Mouse (Mus musculus): ENCODE results near the gene Krt82. TPM values are rescaled to one million over a fixed set of nuclear protein-coding genes. Genes with fewer than 3 reads are reported as not detected.

Gene Krt82
- not detected in 2 replicates for polyA plus RNA-seq (2014; fragmentation: Nextera tagmentation; extraction: Ambion mirVana)

DNA sequence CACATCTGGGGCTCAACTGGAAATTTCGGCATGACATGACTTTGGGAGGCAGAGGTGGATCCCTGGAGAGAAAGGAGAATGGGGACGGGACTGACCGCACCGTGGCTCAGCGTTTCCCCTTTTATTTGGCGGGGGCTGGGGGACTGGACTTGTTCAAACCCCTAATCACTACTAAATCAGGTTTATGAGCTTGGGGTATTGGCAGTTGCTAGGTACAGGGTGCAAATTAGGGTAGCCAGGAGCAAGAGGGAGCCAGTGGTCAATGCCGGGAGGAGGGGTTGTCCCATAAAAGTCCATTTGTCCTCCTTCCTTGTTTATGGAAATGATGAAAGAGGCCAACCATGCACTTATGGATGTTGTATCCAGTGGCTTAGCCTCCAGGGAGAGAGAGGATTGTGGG lies at the start of gene Krt82:
Krt82 (minus strand) TSS at position 101 of the 400 bp plus-strand sequence.
- ATAC-seq (ENCODE audit: low FRiP score, low TSS enrichment) = no peak
- WGBS = 84% methylated on average over 7 of the region's 7 CpGs
- H3K4me1 ChIP-seq (ENCODE audit: control insufficient read depth, insufficient read depth, low read length) = no peaks in the 10 kb centered on the region; the same call in 1 of the 2 replicates
- DNase-seq = no peak
- no peak within 1 kb of the TSS for H3K4me3 ChIP-seq (replicated peaks; ENCODE audit: low read depth, low read length)
- no peak within 1 kb of the TSS for H3K4me2 ChIP-seq (ENCODE audit: low read length)
- H3K27me3 ChIP-seq (ENCODE audit: control insufficient read depth, insufficient read depth, low read length) = no peaks in the 10 kb centered on the region; the same call in 1 of the 2 replicates
- H3K27ac ChIP-seq (replicated peaks; ENCODE audit: low read depth, low read length) = no peak within 1 kb of the TSS
- no peaks in the 10 kb centered on the region for H3K9me3 ChIP-seq (ENCODE audit: control insufficient read depth, low read length)
- H3K36me3 ChIP-seq (ENCODE audit: control insufficient read depth, insufficient read depth, low read length) = no peaks in the 10 kb centered on the region
- H3K9ac ChIP-seq (replicated peaks; ENCODE audit: low read length) = no peak within 1 kb of the TSS

GRCm38 (mm10) chr15:101599123-101599522 lies 48.7 kb upstream of the Krt82 start:
- DNase-seq = no peak
- Histone ChIP-seq H3K9ac (replicated peaks; ENCODE audit: low read length) (no peak overlapping the region), H3K4me2 (ENCODE audit: low read length) (no peak overlapping the region), H3K4me1 (ENCODE audit: control insufficient read depth, insufficient read depth, low read length) (no peaks in the 10 kb centered on the region), H3K4me3 (replicated peaks; ENCODE audit: low read depth, low read length) (no peak overlapping the region), H3K27me3 (ENCODE audit: control insufficient read depth, insufficient read depth, low read length) (no peaks in the 10 kb centered on the region), H3K27ac (replicated peaks; ENCODE audit: low read depth, low read length) (no peak overlapping the region), H3K36me3 (ENCODE audit: control insufficient read depth, insufficient read depth, low read length) (no peaks in the 10 kb centered on the region), H3K9me3 (ENCODE audit: control insufficient read depth, low read length) (no peaks in the 10 kb centered on the region)
- 60% methylated on average over 6 of the region's 6 CpGs for WGBS
- no peak for ATAC-seq (ENCODE audit: low FRiP score, low TSS enrichment)

- Histone ChIP-seq H3K9ac (replicated peaks; ENCODE audit: low read length) (no peak overlapping the region), H3K4me1 (ENCODE audit: control insufficient read depth, insufficient read depth, low read length) (no peaks in the 10 kb centered on the region), H3K36me3 (ENCODE audit: control insufficient read depth, insufficient read depth, low read length) (no peaks in the 10 kb centered on the region), H3K4me3 (replicated peaks; ENCODE audit: low read depth, low read length) (no peak overlapping the region), H3K27me3 (ENCODE audit: control insufficient read depth, insufficient read depth, low read length) (no peaks in the 10 kb centered on the region), H3K4me2 (ENCODE audit: low read length) (no peak overlapping the region), H3K9me3 (ENCODE audit: control insufficient read depth, low read length) (no peaks in the 10 kb centered on the region), H3K27ac (replicated peaks; ENCODE audit: low read depth, low read length) (no peak overlapping the region)
- DNase-seq (no peak), ATAC-seq (ENCODE audit: low FRiP score, low TSS enrichment) (no peak)
- WGBS = 80% methylated on average over 10 of the region's 10 CpGs
Observed at GRCm38 (mm10) chr15:101588216-101588615, 37.7 kb upstream of the Krt82 start.

DNA sequence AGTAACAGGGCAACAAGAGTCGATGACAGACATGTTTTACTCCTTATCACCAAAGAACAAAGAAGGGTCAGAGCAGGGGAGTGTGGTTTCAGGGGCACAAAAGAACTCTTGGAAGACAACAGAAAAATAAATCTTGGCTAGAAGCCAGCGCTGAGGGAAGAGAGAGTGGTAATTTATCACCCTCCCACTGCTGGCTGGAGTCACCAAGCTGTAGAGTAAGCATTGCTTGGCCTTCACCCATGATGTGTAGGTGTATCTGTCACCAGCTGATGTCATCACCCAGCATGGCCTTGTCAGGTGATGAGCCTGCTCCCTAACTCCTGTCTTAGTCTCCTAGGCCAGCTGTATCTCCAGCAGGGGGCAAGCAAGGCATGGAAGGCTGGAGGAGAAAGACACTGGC lies 34.0 kb upstream of the Krt82 start:
- H3K4me3 ChIP-seq (replicated peaks; ENCODE audit: low read depth, low read length) = no peak overlapping the region
- H3K27me3 ChIP-seq (ENCODE audit: control insufficient read depth, insufficient read depth, low read length) = no peaks in the 10 kb centered on the region
- no peak overlapping the region for H3K27ac ChIP-seq (replicated peaks; ENCODE audit: low read depth, low read length)
- no peak overlapping the region for H3K9ac ChIP-seq (replicated peaks; ENCODE audit: low read length)
- no peak for ATAC-seq (ENCODE audit: low FRiP score, low TSS enrichment)
- 69% methylated on average over 2 of the region's 2 CpGs for WGBS
- no peaks in the 10 kb centered on the region for H3K4me1 ChIP-seq (ENCODE audit: control insufficient read depth, insufficient read depth, low read length)
- H3K36me3 ChIP-seq (ENCODE audit: control insufficient read depth, insufficient read depth, low read length) = no peaks in the 10 kb centered on the region
- no peaks in the 10 kb centered on the region for H3K9me3 ChIP-seq (ENCODE audit: control insufficient read depth, low read length)
- DNase-seq = no peak
- H3K4me2 ChIP-seq (ENCODE audit: low read length) = no peak overlapping the region

DNA sequence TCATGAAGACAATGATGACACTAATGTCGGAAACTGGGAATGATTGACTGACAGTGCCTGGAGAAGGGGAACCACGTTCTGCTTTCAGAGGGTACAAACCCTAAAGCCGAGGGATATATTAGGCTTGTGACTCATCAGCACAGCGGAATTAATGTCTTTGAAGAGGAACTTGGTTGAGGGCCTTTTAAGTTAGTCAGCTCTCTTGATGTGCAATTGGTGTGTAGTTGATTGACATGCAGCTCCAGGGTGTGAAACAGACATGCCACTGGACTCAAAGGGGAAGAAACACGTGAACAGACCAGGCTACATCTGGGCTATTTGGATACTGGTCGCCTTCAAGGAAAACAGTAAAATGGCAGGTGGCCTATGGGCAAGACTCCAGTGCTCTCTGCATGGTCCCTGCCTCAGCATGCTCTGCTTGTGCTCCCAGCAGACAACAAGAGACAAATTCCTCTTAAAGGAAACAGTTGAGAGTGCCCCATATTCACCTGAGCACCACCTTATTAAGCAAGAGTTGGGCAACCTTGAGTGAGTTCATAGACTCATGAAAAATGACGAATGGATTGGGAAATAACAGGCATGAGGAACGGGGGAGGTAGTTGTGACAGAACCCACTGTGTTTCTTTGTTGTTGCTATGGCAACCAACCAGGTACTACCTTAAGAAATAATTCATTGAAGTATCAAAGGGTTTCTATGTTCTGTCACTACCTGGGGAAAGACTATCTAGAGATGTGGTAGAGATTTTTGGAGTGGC lies 32.9 kb upstream of the Krt82 start:
- no peak for DNase-seq
- H3K36me3 ChIP-seq (ENCODE audit: control insufficient read depth, insufficient read depth, low read length) = no peaks in the 10 kb centered on the region

DNA sequence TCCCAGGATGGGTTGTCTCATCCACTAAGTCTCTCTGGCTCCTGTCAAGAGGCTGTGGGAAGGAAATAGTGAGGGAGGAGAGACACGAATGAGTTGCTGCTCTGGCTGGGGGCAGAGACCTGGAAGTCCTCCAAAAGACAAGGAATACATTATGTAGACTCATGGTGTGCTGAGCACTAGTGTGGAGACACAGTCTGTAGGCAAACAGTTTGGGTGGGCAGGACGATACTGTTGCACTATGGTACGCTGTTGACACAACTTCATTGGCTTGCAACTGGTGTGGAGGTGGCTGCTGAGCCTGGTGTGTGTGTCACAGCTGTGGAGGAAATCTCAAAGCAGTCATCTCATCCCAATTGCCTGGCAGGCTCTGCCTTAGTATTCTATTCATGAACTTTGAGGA lies 31.2 kb upstream of the Krt82 start:
- no peak overlapping the region for H3K9ac ChIP-seq (replicated peaks; ENCODE audit: low read length)
- 81% methylated on average over 3 of the region's 3 CpGs for WGBS
- ATAC-seq (ENCODE audit: low FRiP score, low TSS enrichment) (no peak), DNase-seq (no peak)
- no peak overlapping the region for H3K4me2 ChIP-seq (ENCODE audit: low read length)
- H3K27me3 ChIP-seq (ENCODE audit: control insufficient read depth, insufficient read depth, low read length) = no peaks in the 10 kb centered on the region
- no peak overlapping the region for H3K27ac ChIP-seq (replicated peaks; ENCODE audit: low read depth, low read length)
- H3K9me3 ChIP-seq (ENCODE audit: control insufficient read depth, low read length) = no peaks in the 10 kb centered on the region
- H3K4me1 ChIP-seq (ENCODE audit: control insufficient read depth, insufficient read depth, low read length) = no peaks in the 10 kb centered on the region
- no peaks in the 10 kb centered on the region for H3K36me3 ChIP-seq (ENCODE audit: control insufficient read depth, insufficient read depth, low read length)
- no peak overlapping the region for H3K4me3 ChIP-seq (replicated peaks; ENCODE audit: low read depth, low read length)

More for the DNA sequence above, 32.9 kb upstream of the Krt82 start:
- no peak overlapping the region for H3K4me2 ChIP-seq (ENCODE audit: low read length)
- no peaks in the 10 kb centered on the region for H3K27me3 ChIP-seq (ENCODE audit: control insufficient read depth, insufficient read depth, low read length)
- 84% methylated on average over 8 of the region's 8 CpGs for WGBS
- no peak overlapping the region for H3K4me3 ChIP-seq (replicated peaks; ENCODE audit: low read depth, low read length)
- no peaks in the 10 kb centered on the region for H3K4me1 ChIP-seq (ENCODE audit: control insufficient read depth, insufficient read depth, low read length)
- ATAC-seq (ENCODE audit: low FRiP score, low TSS enrichment) = no peak
- H3K9ac ChIP-seq (replicated peaks; ENCODE audit: low read length) = no peak overlapping the region
- H3K27ac ChIP-seq (replicated peaks; ENCODE audit: low read depth, low read length) = no peak overlapping the region
- no peaks in the 10 kb centered on the region for H3K9me3 ChIP-seq (ENCODE audit: control insufficient read depth, low read length)

DNA sequence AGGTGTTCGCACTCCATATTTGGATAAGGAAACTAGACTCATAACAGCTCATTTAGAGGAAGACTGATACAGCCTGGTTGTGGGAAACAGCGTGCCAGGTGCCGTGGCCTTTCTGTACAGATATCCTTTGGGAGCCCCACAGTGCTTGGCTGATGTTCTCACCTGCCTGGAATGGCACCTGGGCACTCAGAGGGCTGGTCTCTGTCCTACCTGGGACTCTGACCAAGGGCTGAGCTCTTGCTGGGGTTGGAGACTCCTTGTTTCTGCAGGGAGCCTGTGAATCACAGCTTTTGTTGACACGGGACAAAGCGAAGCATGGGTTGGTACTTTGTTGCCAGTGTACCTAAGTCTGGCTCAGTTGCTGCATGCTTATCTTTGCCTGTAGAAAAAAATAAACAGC lies 25.0 kb upstream of the Krt82 start:
- H3K4me3 ChIP-seq (replicated peaks; ENCODE audit: low read depth, low read length) = no peak overlapping the region
- WGBS = 88% methylated on average over 5 of the region's 5 CpGs
- H3K9ac ChIP-seq (replicated peaks; ENCODE audit: low read length) = no peak overlapping the region
- no peaks in the 10 kb centered on the region for H3K9me3 ChIP-seq (ENCODE audit: control insufficient read depth, low read length)
- ATAC-seq (ENCODE audit: low FRiP score, low TSS enrichment) (no peak), DNase-seq (no peak)
- H3K27ac ChIP-seq (replicated peaks; ENCODE audit: low read depth, low read length) = no peak overlapping the region
- no peaks in the 10 kb centered on the region for H3K27me3 ChIP-seq (ENCODE audit: control insufficient read depth, insufficient read depth, low read length)
- H3K36me3 ChIP-seq (ENCODE audit: control insufficient read depth, insufficient read depth, low read length) = no peaks in the 10 kb centered on the region
- H3K4me1 ChIP-seq (ENCODE audit: control insufficient read depth, insufficient read depth, low read length) = no peaks in the 10 kb centered on the region
- no peak overlapping the region for H3K4me2 ChIP-seq (ENCODE audit: low read length)

- no peaks in the 10 kb centered on the region for H3K4me1 ChIP-seq (ENCODE audit: control insufficient read depth, insufficient read depth, low read length)
- no peaks in the 10 kb centered on the region for H3K36me3 ChIP-seq (ENCODE audit: control insufficient read depth, insufficient read depth, low read length)
- ATAC-seq (ENCODE audit: low FRiP score, low TSS enrichment) = no peak
- no peak within 1 kb of the TSS for H3K9ac ChIP-seq (replicated peaks; ENCODE audit: low read length)
- no peak within 1 kb of the TSS for H3K4me2 ChIP-seq (ENCODE audit: low read length)
- no peak within 1 kb of the TSS for H3K27ac ChIP-seq (replicated peaks; ENCODE audit: low read depth, low read length)
- H3K9me3 ChIP-seq (ENCODE audit: control insufficient read depth, low read length) = no peaks in the 10 kb centered on the region
- H3K4me3 ChIP-seq (replicated peaks; ENCODE audit: low read depth, low read length) = no peak within 1 kb of the TSS
- WGBS = 78% methylated on average over 15 of the region's 15 CpGs
- no peaks in the 10 kb centered on the region for H3K27me3 ChIP-seq (ENCODE audit: control insufficient read depth, insufficient read depth, low read length)
- no peak for DNase-seq
Observed at GRCm38 (mm10) chr15:101573796-101574345, 23.4 kb upstream of the Krt82 start, which contains the start of gene Krt75. Gene Krt75, minus strand, starts transcription at chr15:101573904.

- ATAC-seq (ENCODE audit: low FRiP score, low TSS enrichment) (no peak), DNase-seq (no peak)
- Histone ChIP-seq H3K27me3 (ENCODE audit: control insufficient read depth, insufficient read depth, low read length) (no peaks in the 10 kb centered on the region), H3K4me1 (ENCODE audit: control insufficient read depth, insufficient read depth, low read length) (no peaks in the 10 kb centered on the region), H3K4me3 (replicated peaks; ENCODE audit: low read depth, low read length) (no peak overlapping the region), H3K4me2 (ENCODE audit: low read length) (no peak overlapping the region), H3K9ac (replicated peaks; ENCODE audit: low read length) (no peak overlapping the region), H3K9me3 (ENCODE audit: control insufficient read depth, low read length) (no peaks in the 10 kb centered on the region), H3K27ac (replicated peaks; ENCODE audit: low read depth, low read length) (no peak overlapping the region), H3K36me3 (ENCODE audit: control insufficient read depth, insufficient read depth, low read length) (no peaks in the 10 kb centered on the region)
- 54% methylated on average over 7 of the region's 7 CpGs for WGBS
Observed at GRCm38 (mm10) chr15:101567780-101568179, 17.3 kb upstream of the Krt82 start.

Measured in midbrain, embryonic 14.5 days (tissue).